Mouse (Mus musculus) ovary, postnatal 10 days (tissue): ENCODE measurements at regions not wholly inside any gene's neighbourhood (a gene's known extent, or its start where the extent isn't known, plus 50 kb on each side); places are given as distances from the start of the nearest gene placed in this dataset.

Experiments used
- DNase-seq: peaks from one replicate; pipeline ENCODE4 v3.0.0; 2022; ENCODE audit warnings: low spot score

- no peak for DNase-seq
Observed at GRCm38 (mm10) chr17:73052956-73053355, 54.8 kb upstream of the Lclat1 start.

GRCm38 (mm10) chr17:73053479-73054215 is 54.1 kb upstream of the Lclat1 start:
- no peak for DNase-seq

- DNase-seq, result no peak
Observed at GRCm38 (mm10) chr17:73054226-73054625, 53.6 kb upstream of the Lclat1 start.

- no peak for DNase-seq
Observed at GRCm38 (mm10) chr17:73055197-73055596, 52.6 kb upstream of the Lclat1 start.

- no peak for DNase-seq
Observed at GRCm38 (mm10) chr17:73055611-73056010, 52.2 kb upstream of the Lclat1 start.

GRCm38 (mm10) chr17:73056616-73057015 is 51.2 kb upstream of the Lclat1 start:
- DNase-seq, result no peak
